Mouse (Mus musculus): Measurements from ENCODE around the gene Yipf2. TPM values are rescaled to one million over a fixed set of nuclear protein-coding genes. Genes with fewer than 3 reads are reported as not detected.

The Yipf2 gene
- 22.6 and 23.2 TPM in 2 replicates for total RNA-seq (2021)
- long read RNA-seq, experiment 1, transcript Yipf2-202 (10 exons, 1,894 nt): major isoform, 15 of 58 reads
- long read RNA-seq, experiment 1, partial matches to known transcripts: 23 of 58 reads
- long read RNA-seq, experiment 1, other reads (novel, unspliced or antisense): 17 of 58 reads
- long read RNA-seq, experiment 2, partial matches to known transcripts: 13 of 27 reads
- long read RNA-seq, experiment 2, other reads (novel, unspliced or antisense): 8 of 27 reads

DNA sequence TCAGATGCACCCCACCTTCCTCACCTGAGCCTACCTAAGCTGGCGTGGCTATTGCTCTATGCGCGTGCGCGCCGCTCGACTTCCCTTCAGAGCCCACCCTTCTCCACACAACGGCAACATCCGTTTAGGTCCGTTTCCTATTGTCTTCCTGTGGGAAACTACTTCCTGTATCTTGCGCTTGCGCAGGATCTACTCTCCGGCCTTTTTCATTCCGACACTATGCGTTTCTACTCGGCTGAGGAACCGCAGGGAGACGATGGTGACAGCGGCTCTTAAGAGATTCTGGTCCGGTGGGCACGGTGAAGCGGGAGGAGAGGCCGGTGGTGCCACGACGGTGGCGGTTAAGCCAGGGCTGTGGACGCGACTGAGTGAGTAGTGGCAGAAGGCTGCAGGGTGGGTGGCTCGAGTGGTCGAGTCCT, at the start of gene Yipf2, which contains the start of gene Timm29:
Gene Yipf2, minus strand, starts transcription at position 126 of the 419 bp plus-strand sequence.
Gene Timm29, plus strand, starts transcription at position 20 of the 419 bp plus-strand sequence.
- DNase-seq: peak; percentile 92

DNA sequence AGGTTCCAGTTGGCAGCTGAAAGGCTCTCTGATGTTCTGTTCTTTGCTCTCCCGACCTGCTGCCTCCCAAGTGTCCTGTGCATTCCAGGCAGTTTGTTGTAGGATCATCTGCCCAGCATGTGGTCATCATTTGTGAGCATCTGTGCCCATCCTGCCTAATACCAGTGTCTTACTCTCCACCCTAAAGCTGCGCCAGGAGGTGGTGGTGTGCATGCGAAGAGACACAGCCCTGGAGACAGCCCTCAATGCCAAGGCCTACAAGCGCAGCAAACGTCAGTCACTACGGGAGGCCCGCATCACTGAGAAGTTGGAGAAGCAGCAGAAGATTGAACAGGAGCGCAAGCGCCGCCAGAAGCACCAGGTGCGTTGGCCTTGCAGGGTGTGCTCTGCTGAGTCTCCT, 46.4 kb upstream of the Yipf2 start:
- DNase-seq: no peak

DNA sequence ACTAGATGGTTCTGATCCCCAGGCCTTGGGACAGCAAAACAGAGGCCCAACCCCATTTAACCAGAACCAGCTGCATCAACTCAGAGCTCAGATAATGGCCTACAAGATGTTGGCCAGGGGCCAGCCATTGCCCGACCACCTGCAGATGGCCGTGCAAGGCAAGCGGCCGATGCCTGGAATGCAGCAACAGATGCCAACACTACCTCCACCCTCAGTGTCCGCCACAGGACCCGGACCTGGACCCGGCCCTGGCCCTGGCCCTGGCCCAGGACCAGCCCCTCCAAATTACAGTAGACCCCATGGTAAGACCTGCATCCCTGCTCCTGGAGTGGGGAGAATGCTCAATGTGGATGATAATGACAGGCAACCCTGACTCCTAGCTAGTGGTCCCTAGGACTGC, 43.0 kb upstream of the Yipf2 start:
- no peak for DNase-seq

DNA sequence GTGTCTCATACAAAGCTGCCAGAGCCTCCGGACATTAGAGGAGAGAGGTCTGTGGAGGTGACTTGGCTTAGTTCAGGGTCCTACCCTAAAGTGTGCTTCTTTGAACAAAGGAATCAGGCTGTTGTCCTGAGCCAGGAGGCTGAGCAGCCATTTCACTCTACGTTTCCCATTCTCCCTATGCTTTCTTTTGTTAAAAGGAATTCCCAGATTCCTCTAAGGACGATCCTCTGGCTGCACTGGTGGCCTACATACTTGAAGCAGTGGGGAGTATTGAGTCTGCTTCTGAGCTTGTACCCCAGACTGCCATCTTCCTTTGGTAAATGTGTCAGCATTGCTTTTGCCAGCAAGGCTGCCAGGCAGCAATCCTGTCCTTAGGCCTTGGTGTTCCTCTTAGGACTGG, 40.5 kb upstream of the Yipf2 start:
- DNase-seq: no peak

DNA sequence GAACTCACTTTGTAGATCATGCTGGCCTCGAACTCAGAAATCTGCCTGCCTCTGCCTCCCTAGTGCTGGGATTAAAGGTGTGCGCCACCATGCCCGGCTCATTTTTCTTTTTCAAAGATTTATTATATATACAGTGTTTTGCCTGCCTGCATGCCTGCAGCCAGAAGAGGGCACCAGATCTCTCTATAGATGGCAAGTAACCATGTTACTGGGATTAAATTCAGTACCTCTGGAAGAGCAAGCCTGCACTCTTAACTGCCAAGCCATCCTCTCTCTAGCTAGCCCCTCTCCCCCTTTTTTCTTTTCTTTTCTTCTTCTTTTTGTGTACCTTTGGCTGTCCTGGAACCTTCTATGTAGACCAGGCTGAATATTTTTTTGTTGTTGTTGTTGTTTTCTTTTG, 38.0 kb upstream of the Yipf2 start:
- DNase-seq: peak; percentile 63

DNA sequence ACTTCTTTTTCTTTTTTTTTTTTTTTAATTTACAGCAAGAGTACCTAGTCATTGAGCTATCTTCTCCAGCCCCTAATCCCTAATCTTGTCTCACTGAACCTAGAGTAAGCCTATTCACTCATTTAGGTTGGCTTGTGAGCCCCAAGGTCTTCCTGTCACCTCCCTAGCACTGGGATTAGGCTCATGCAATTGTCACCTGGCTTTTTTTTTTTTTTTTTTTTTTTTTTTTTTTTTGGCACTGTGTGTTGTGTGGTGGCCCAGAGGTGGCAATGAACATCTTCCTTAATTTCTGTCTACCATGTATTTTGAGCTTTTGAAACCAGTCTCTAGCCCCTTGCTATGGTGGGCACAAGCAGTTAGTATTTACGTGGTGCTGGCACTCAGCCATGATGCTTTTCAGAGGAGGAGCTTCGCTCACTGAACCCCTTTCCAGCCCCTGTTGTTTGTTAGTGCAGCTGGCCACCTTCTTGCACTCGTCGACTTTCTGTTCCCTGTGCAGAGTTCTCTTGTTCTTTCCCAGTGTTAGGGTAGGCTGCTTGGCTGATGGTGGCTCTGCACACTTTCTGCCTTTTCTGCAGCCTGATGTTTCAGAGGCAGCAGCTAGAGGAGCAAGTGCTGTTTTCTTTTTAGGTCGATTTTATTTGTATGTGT, 34.6 kb upstream of the Yipf2 start:
- DNase-seq: no peak

DNA sequence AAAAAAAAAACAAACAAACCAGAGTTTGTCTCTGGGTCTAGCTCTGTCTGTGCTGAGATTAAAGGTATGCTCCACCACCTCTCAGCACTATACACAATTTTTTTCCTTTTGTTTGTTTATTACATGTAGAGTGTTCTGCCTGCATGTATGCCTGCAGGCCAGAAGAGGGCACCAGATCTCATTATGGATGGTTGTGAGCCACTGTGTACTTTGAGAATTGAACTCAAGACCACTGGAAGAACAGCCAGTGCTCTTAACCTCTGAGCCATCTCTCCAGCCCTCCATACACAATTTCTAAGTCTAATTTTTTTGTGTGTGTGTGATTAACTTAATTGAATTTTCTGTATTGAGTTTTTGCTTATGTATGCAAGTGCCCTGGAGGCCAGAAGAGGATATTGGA, 33.9 kb upstream of the Yipf2 start:
- DNase-seq: no peak

DNA sequence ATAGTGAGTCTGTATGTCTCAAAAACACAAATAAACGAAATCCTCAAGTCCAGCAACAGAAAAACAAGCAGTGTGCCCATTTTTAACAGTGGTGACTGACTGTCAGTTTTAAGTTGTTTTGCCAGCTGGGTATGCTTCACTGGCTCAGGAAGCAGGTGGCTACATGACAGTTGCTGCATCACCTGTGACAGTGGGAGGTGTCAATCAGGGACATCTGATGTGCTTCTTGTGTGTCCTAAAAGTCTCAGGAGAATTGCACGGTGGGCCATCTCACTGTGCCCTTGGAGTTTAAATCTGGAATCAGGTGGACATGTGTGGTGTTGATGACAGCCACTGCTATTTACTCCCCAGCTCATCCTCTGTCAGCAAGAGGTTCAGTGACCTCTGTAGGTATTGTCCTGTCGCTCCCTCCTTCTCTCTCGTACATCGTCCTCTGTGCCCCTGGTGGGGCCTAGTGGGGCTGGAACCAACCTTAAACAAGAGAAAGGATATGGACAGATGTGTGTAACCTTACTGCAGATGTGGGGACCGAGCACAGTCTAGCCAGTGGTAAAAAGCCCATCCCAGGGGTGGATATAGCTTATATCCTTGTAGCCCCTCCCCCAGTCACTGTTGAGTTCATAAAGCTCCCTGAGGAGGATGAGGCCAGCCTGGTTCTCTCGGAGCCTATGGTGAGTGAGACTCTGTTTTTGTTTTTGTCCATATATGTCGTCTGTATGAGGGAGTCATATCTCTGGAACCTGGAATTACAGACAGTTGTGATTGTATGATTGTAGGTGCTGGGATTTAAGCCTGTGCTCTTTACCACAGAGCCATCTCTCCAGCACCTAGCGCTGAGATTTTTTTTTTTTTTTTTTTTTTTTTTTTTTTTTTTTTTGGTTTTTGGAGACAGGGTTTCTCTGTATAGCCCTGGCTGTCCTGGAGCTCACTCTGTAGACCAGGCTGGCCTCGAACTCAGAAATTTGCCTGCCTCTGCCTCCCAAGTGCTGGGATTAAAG, 33.0 kb upstream of the Yipf2 start:
- DNase-seq: no peak

DNA sequence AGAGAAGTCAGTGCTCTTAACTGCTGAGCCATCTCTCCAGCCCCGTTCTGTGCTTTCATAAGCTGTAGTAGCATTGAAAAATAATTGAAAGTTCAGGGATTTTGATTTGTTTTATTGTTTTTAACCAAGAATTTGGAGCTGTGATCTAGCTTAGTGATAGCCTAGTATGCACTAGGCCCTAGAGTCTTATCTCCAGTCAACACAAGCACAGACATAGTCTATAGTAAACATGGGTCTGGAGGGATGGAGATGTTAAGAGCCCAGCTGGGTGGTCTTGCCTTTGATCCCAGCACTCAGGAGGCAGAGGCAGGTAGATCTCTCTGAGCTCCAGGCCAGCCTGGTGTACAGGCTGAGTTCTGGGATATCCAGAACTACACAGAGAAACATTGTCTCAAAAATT, 30.0 kb upstream of the Yipf2 start:
- no peak for DNase-seq

DNA sequence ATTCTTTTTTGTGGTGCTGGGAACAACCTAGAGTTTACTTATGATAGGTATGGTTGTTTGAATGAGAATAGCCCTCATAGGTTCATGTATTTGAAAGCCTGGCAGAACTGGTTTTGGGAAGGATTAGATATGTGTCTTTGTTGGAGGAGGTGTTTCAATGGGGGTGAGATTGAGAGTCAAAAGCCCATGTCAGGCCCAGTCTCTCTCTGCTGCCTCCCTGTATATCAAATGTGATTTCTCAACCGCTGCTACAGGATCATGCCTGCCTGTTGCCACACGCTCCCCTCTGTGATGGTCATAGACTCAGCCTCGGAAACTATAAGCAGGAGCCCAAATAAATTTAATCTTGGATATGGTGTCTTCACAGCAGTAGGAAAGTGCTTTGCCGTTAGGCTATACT, 27.6 kb upstream of the Yipf2 start:
- DNase-seq: no peak

DNA sequence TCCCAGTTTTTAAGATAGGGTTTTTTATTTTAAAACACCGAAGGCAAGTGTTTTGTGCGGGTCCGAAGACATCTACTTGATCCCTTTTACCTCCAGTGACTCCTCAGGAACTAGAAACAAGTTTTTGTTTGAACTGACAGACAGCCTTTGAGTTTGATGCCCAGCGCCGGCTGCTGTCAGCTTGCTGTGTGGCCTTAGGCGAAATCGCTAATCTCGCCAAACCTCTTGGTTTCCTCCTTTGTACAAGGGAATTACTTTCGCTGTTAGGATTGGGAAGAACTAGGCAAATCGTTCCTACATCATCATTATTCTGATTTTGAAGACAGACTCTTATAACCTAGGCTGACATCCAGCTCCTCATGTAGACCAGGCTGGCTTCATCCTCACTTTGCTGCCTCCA, 24.4 kb upstream of the Yipf2 start:
- DNase-seq: no peak

DNA sequence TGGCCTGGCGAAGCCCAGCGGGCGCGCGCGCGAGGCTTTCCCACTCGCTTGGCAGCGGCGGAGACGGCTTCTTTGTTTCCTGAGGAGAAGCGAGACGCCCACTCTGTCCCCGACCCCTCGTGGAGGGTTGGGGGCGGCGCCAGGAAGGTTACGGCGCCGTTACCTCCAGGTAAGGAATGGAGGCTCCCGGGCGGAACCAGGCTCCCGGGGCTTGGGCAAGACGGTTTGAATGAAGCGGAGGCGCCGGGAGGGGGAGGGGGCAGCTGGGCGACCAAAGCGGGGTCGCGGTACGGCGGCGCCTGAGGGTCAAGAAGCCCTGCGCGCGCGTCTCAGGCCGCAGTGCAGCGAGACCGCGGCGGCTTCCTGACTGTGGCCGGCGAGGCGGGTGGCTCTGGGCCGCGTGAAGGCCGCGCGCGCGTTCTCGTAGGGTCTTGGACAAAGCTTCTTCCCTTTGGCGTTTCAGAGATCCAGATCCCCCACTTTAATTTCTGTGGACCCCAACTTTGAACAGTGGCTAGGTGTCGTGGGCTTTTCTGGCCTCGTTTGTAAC, 23.7 kb upstream of the Yipf2 start:
- DNase-seq: peak; percentile 93

DNA sequence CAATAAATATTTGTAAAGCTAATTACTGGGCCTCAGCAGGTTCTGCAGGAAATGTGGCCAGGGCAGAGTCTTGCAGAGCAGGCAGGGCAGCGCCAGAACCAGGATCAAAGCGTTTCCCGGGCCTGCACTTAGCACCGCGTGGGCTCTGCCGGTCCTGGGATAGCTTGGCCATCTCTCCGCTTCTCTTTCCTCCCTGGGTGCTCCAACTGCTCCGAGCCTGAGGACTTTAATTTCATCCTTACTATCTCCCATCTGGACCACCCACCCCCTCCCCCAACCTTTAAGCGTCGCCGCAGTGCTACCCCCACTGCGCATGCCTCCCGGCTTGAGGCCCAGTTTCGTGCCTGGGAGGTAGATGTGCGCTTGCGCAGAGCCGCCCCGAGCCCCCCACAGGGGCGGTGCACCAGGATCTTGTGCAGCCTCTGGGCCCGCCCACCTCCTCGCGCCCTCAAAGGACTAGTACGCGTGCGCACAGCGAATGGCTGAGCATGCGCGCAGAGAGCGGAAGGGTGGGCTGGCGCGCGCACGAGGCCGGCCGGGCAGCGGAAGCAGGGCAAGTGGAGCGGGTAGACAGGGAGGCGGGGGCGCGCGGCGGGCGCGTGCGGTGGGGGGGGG, 23.1 kb upstream of the Yipf2 start, which contains the start of gene Smarca4:
Gene Smarca4, plus strand, starts transcription at position 553 of the 615 bp plus-strand sequence.
- peak; percentile 100 for DNase-seq

DNA sequence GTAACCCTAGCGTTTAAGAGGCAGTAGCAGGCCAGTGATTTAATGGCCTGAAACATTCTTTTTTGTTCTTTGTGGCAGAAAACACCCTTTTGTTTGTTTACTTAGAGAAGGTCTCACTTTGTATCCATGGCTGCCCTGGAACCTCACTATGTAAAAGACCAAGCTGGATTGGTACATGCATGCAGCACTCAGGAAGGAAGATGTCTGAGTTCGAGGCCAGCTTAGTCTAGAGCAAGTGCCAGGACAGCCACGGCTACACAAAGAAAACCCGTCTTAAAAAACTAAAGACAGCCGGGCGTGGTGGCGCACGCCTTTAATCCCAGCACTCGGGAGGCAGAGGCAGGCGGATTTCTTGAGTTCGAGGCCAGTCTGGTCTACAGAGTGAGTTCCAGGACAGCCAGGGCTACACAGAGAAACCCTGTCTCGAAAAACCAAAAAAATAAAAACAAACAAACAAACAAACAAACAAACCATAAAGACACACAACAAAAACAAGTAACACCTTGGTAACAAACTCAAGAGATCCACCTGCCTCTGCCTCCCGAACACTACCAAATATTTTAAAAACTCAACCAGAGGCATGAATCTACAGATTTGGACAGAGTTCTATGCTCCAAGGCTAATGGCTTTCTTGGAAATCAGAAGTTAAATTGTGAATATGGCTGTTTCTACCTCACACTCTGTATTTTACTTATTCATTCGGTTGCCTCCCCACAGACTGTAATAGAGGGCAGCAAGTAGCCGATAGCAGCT, 22.4 kb upstream of the Yipf2 start:
- no peak for DNase-seq

DNA sequence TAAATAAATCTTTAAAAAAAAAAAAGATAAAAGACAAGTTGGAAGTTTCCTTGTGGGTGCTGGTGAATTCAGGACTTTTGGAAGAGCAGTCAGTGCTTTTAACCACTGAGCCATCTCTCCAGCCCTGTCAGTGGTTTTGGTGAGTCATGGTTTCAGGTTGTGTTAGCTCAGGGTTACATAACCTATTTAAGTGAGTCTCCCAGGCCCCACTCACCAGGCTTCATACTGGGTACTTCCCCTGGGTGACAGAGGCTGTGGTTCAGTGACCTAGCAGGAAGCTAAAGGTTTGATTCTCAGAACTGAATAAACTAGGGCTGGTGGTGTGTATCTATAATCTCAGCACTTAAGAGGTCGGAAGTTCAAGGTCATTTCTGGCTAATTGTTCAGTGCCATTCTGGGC, 17.2 kb upstream of the Yipf2 start:
- DNase-seq: peak; percentile 71

DNA sequence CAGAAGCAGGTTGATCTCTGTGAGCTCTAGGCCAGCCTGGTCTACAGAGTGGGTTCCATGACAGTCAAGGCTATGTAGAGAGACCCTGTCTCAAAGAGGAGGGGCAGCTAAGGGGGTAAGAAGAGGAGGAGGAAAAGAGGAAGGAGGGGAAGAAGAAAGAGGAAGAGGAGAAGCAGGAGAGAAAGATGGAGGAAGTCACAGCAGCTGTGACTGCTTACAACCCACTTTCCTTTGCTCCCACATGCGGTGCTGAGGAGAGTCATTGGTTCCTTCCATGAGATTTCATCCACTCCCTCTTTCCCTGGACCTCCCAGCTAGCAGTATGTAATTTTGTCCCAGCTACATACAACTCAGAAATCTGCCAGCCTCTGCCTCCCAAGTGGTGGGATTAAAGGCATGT, 14.0 kb upstream of the Yipf2 start:
- no peak for DNase-seq

DNA sequence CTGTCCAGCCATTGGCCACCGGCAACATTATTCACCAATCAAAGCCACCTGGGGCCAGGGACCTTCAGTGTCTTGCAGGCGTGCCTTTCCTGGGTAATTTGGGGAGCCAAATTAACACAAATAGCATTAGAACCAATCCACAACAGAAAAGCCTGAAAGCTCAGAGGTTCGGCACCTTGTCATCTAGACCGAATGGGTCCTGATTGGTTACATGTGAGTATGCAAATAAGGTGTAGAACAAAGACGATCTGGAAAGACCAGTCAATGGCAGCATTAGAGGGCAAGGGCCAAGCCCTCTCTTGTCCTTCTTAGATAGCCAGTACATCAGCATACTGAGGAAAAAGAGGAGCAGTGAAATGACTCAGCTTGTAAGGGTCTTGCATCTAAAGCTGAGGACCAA, 13.2 kb upstream of the Yipf2 start:
- no peak for DNase-seq

DNA sequence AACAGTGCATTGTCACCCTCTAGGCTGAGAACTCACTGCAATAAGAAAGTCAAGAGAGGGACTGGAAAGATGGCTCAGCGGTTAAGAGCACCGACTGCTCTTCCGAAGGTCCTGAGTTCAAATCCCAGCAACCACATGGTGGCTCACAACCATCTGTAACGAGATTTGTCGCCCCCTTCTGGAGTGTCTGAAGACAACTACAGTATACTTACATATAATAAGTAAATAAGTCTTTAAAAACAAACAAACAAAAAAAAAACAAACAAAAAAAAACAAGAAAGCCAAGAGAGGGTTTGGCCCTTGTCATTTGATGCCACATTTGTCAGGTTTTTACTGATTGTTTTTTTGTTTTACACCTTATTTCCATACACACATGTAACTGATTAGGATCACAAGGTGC, 11.5 kb upstream of the Yipf2 start:
- no peak for DNase-seq

DNA sequence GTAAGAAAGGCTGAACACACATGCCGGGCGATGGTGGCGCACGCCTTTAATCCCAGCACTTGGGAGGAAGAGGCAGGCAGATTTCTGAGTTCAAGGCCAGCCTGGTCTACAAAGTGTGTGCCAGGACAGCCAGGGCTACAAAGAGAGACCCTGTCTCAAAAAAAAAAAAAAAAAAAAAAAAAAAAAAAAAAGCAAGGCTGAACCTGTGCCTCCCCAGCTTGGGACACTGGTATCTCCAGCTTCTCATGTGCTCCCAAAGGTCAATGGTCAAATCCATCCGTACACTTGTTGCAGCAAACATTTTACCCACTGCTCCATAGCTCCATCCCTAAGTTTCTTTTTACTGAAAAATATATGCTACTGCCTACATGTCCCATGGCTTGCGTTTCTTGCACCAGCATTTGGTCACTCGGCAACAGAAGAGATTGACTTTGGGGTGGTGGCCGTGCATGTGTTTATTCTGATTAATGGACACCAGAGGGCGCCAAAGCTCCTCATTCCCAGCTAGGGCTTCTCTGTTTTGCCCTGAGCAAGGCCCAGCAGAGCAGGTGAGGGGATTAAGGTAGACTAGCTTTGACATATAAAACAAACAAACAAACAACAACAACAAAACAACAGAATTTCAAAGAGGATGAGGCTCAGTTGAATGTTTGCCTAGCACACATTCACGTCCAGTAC, 9.2 kb upstream of the Yipf2 start:
- DNase-seq: peak; percentile 82

DNA sequence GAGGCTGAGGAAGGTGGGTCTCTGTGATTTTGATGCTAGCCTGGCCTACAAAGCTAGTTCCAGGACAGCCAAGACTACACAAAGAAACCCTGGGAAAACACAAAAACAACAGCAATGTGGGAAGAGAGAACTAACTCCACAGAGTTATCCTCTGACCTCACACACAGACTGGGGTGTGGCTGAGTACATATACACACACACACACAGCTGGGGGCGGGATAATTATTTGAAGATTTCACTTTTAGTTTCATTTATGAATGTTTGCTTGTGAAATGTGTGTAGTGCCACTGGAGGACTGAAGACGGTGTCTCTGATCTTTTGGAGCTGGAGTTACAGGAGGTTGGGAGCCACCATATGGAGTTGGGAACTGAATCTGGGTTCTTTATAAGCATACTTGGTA, 8.4 kb upstream of the Yipf2 start:
- DNase-seq: no peak

DNA sequence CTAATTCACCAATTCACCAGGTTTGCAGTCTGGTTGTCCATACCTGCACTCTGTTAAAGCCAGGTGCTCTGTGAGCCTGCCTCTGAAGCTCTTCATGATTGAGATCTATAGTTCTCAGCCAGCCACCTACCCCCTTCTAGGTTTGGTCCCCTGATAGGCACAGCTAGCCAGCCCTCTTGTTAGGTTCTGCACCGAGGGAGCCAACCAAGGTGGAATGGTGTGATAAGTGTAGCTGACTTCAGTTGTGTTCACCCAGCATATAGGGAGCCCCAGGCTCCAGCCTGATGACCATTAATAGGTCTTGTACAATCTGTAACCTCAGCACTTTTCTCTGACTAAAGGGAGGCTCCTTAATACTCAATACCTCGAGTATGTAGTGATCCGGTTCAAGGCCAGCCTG, 7.6 kb upstream of the Yipf2 start:
- DNase-seq: no peak

Data from adrenal gland, postnatal 14 days (tissue).